Mouse (Mus musculus) fat pad, adult 2 months (tissue): ENCODE measurements around the gene Krtap1-5.

Source experiments
- DNase-seq: peaks from one replicate; pipeline ENCODE4 v3.0.0-alpha.2; 2011; ENCODE audit warnings: low read depth, low spot score; ENCODE audit errors: extremely low read depth

Krtap1-5 gene

DNA sequence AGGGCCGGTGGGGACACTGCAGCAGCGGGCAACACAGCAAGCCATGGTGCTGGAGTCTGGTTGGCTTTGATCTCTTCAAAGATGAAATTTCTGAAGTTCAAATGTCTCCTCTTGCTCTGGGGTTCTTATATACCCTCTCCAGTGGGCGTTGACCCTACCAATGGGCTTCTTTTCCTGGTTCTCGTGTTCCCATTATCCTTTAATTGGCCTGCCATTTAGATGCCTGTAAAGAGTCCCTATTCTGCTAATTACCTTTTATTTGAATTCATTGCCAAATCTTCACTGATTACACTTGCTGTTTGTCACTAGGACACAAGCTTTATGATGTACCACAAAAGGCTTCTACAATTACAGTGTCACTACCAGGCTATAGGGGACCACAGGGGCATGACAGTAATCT lies 30.1 kb downstream of the Krtap1-5 start, which contains the start of gene Krtap3-3:
Krtap3-3 (minus strand) TSS at position 101 of the 400 bp plus-strand sequence.
- DNase-seq, result no peak

DNA sequence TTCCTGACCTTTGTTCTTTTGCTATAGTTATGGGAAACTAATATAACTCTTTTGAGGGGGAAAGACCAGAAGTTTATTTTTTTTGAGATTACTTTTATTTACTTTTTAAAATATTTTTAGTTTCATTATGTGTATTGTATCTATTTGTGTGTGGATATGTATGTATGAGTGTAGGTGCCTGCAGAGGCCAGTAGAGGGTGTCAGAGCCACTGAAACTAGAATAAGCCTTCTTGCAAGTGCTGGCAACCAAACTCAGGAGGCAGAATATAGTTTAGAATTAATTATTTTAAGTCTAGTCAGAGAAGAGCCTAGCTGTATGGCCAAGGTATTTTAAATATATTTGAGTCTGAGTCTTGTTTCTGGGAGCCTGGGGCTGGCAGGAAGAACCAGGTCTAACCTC lies 32.9 kb downstream of the Krtap1-5 start:
- no peak for DNase-seq

DNA sequence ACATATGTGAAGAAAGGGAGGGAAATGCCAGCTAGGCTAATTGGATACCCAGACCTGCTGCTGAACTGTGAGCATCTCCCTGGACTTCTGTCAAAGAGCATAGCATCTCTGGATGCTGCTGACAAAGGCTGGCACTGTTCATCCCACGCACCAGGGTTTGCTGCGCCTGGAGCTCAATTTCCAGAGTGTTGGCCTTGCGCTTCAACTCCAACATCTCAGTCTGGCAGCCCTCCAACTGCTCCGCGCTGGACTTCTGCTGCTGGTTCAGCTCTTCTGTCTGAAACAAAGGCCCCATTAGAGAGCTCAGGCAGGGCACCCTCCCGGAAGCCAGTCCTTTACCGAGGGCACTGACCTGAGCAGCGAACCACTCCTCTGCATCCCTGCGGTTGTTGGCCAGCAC lies 41.1 kb downstream of the Krtap1-5 start:
- no peak for DNase-seq
